Mouse (Mus musculus) intestine, postnatal 0 days (tissue): Measurements from ENCODE around the gene Ephx3. TPM values are rescaled to one million over a fixed set of nuclear protein-coding genes. Genes with fewer than 3 reads are reported as not detected.

Source experiments
- ATAC-seq: fragments of 200-750 bp; cut with Nextera tagmentation; 2 replicates; pipeline ENCODE4 v1.8.0; 2017; ENCODE audit warnings: mild to moderate bottlenecking, moderate TSS enrichment, moderate library complexity
- H3K27ac ChIP-seq: fragments of 300-500 bp; sonication (generic); 2 replicates; pipeline ENCODE4 v1.5.1; 2014; ENCODE audit warnings: mild to moderate bottlenecking, low read depth, low read length, moderate library complexity
- H3K27me3 ChIP-seq: fragments of 300-500 bp; sonication (generic); replicated peaks from 2 replicates; pipeline ENCODE4 v1.6.1; 2014; ENCODE audit warnings: low read length, mixed read lengths; ENCODE audit not compliant: control insufficient read depth, insufficient read depth
- H3K36me3 ChIP-seq: fragments of 300-500 bp; sonication (generic); 2 replicates; pipeline ENCODE4 v1.6.1; 2014; ENCODE audit warnings: mild to moderate bottlenecking, moderate library complexity; ENCODE audit not compliant: control insufficient read depth, insufficient read depth
- H3K4me1 ChIP-seq: fragments of 300-500 bp; sonication (generic); replicated peaks from 2 replicates; pipeline ENCODE4 v1.6.1; 2014; ENCODE audit warnings: antibody characterized with exemption, low read length, mixed read lengths; ENCODE audit not compliant: control insufficient read depth, insufficient read depth
- H3K4me2 ChIP-seq: fragments of 300-500 bp; sonication (generic); replicated peaks from 2 replicates; pipeline ENCODE4 v1.6.1; 2014; ENCODE audit warnings: low read depth, mild to moderate bottlenecking, moderate library complexity
- H3K4me3 ChIP-seq: fragments of 300-500 bp; sonication (generic); 2 replicates; pipeline ENCODE4 v1.5.1; 2014; ENCODE audit warnings: low read depth, low read length
- H3K9ac ChIP-seq: fragments of 300-500 bp; sonication (generic); 2 replicates; pipeline ENCODE4 v1.6.1; 2014; ENCODE audit warnings: mild to moderate bottlenecking, low read depth, low read length
- H3K9me3 ChIP-seq: fragments of 300-500 bp; sonication (generic); 2 replicates; pipeline ENCODE4 v1.6.1; 2016; ENCODE audit warnings: mixed run types; ENCODE audit not compliant: control insufficient read depth
- CTCF ChIP-seq: sonication (generic); IDR thresholded peaks from 2 replicates; pipeline ENCODE4 v1.5.1; 2016; ENCODE audit warnings: low read depth, mild to moderate bottlenecking, control low read depth, antibody characterized with exemption, moderate library complexity
- WGBS: fragments of 180-500 bp; shearing (Covaris S2); extraction: QIAGEN DNeasy Blood & Tissue Kit; methylation state at CpG from one replicate; pipeline ENCODE4 v1.1.7; 2014; 5-methylcytosine and 5-hydroxymethylcytosine counted together
- polyA plus RNA-seq: library from polyadenylated mRNA; unstranded; fragments of >200 nt; fragmentation: Nextera tagmentation; extraction: Ambion mirVana; gene quantifications from 2 replicates; pipeline ENCODE4 v1.2.1, GENCODE M21; 2015

Gene Ephx3
- polyA plus RNA-seq, 1 experiment from 2014 or later, result not detected

DNA sequence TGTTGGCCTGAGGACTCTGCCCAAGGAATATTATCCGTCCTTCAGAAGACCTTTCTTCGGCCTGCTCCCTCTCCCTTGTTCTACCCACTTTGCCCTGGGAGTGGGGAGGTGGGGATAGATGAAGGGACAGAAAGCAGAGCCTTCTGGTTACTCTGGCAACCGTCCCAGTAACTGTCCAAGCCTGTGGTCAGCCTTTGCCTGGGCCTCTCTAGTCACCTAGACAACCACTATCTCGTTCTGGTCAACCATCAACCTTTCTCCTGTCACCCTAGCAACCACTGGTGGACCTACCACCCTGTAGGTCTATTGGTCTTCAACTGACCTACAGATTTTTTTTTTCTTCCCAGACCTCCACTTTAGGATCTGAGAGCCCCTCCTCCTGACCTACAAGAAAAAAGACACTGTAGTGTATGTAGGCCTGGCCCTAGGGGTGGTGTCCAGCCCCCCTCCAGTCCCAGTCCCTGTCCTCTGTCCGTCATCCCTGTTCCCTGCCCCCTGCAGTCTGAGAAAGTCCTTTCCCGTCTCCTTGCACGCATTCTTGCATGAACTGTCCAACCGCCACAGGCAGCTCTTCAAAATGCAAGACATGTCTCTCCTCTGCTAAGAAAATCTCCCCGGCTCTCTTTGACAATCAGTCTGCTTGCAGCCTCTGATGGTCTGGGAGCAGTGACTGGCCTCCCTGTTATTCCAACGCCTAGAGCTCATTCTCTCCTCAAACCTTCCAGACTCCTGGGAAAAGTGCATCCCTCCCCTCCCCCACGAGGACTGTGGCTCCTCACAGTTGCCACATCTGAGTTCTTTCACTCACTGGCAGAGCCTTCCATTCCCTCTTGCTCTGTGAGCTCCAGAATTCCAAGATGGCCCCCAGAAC lies 9.5 kb downstream of the Ephx3 start:
- Histone ChIP-seq H3K9ac (no peak overlapping the region), H3K9me3 (no peaks in the 10 kb centered on the region), H3K4me2 (no peak overlapping the region), H3K4me3 (no peak overlapping the region), H3K27ac (no peak overlapping the region; the same call in 1 of the 2 replicates), H3K27me3 (no peaks in the 10 kb centered on the region), H3K4me1 (no peaks in the 10 kb centered on the region), H3K36me3 (no peaks in the 10 kb centered on the region)
- 0 out of 2 replicates have a peak, but pooled peaks have one; percentile 5 for TF ChIP-seq CTCF
- WGBS, result 45% methylated on average over 11 of the region's 11 CpGs
- ATAC-seq, result no peak

DNA sequence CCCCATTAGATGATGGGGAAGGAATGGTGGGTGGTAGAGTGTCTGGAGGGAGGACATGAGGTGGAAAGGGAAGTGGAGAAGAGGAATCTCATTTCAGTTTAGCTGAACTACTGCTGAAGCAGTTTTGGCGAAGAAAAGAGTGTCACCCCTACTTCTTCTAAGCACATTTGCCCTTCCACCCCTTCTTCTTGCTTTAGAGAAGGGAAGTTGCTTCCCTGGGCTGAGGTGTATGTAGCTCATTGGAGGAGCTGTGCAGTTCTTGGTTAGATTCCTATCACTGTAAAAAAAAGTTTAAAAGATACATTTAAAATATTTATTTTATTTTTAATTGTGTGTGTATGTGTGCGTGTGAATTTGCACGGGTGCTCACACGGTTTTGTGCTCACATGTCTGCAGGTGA lies 12.4 kb downstream of the Ephx3 start:
- no peak for TF ChIP-seq CTCF
- H3K4me2 ChIP-seq, result no peak overlapping the region
- no peaks in the 10 kb centered on the region for H3K9me3 ChIP-seq
- H3K36me3 ChIP-seq, result no peaks in the 10 kb centered on the region
- WGBS, result 87% methylated on average over 4 of the region's 4 CpGs
- H3K4me1 ChIP-seq, result no peaks in the 10 kb centered on the region
- no peaks in the 10 kb centered on the region for H3K27me3 ChIP-seq
- no peak overlapping the region for H3K27ac ChIP-seq
- H3K4me3 ChIP-seq, result no peak overlapping the region
- H3K9ac ChIP-seq, result no peak overlapping the region
- ATAC-seq, result no peak

DNA sequence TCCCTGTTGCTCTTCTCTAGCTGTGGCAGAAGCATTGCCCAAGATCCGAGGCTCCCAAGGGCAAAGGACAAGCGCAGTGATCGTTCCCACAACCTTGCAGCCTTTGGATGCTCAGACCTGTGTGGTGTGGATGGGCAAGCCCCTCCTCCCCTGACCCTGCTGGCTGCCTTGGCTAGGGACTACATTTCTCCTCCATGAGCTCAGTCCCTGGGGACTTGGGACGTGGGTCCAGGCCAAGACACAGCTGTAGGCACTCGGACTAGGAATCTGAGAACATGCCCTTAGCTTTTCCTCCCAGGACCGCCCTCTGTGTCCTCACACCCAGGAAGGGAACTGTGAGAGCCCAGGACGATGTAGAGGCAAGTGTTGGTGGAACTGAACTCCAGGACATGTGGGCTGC lies 16.2 kb downstream of the Ephx3 start:
- H3K27ac ChIP-seq, result no peak overlapping the region

DNA sequence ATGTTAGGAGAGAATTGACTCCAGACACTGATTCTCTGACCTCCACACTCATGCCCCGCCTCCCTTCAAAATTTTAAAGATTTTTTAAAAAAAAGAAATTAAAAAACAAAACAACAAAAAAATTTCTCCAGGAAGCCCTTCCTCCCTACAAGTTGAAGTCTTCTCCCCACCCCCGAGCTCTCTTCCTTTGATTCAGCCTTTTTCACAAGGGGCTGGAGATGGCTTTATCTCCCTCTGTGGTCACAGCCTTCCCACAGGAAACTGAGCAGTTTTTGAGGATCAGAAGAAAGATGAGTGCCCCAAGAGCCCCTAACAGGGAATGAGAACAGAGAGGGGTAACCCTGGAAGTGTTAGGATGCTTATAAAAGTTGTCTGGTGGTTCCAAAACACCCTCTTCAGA lies 16.9 kb downstream of the Ephx3 start:
- H3K9ac ChIP-seq, result no peak overlapping the region
- no peak for TF ChIP-seq CTCF

More for the DNA sequence above, 16.2 kb downstream of the Ephx3 start:
- Histone ChIP-seq H3K36me3 (no peaks in the 10 kb centered on the region), H3K4me3 (no peak overlapping the region), H3K27me3 (no peaks in the 10 kb centered on the region), H3K4me2 (no peak overlapping the region), H3K9me3 (no peaks in the 10 kb centered on the region), H3K4me1 (0 out of 2 replicates have a peak, but pooled peaks cover 5% of the 10 kb centered on the region), H3K9ac (no peak overlapping the region)
- no peak for ATAC-seq
- TF ChIP-seq CTCF, result no peak
- 59% methylated on average over 7 of the region's 7 CpGs for WGBS

DNA sequence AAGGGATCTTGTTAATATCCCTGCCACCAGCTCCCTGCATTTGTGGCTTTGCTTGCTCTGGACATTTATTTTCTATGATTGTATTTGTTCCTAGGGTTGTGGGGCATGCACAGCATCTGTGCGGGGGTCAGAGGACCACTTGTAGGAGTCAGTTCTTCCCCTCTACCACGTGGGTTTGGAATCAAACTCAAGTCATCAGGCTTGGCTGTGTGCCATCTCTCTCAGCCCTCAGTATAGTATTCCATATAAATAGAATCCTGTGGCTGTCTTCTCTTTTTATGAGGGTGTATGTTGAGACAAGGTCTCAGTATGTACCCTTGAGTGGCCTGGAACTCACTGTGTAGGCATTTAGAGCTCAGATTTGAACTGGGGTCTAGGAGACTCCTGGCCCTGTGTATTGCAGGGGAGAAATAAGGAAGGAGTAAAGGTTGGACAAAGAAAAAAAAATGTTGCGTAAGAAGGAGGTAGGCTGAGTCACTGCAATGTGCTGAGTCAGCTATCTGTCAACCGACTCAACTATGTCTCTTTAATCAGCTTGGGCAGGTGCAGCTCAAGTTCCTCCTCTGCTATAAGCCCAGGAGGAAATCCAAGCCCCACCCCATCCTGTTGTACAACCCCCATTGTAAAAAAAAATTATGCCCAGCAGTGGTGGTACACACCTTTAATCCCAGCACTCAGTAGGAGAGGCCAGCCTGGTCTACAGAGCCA lies 19.7 kb downstream of the Ephx3 start:
- TF ChIP-seq CTCF, result no peak
- Histone ChIP-seq H3K9me3 (no peaks in the 10 kb centered on the region), H3K4me3 (no peak overlapping the region), H3K4me2 (no peak overlapping the region), H3K9ac (no peak overlapping the region), H3K27me3 (no peaks in the 10 kb centered on the region), H3K36me3 (no peaks in the 10 kb centered on the region), H3K4me1 (peaks cover 5% of the 10 kb centered on the region; the same call in 1 of the 2 replicates), H3K27ac (no peak overlapping the region)
- WGBS, result 42% methylated on average over 4 of the region's 4 CpGs
- ATAC-seq, result peak; percentile 85

More for the DNA sequence above, 16.9 kb downstream of the Ephx3 start:
- Histone ChIP-seq H3K36me3 (no peaks in the 10 kb centered on the region), H3K4me1 (0 out of 2 replicates have a peak, but pooled peaks cover 5% of the 10 kb centered on the region), H3K27me3 (no peaks in the 10 kb centered on the region), H3K4me3 (no peak overlapping the region), H3K9me3 (no peaks in the 10 kb centered on the region), H3K4me2 (no peak overlapping the region), H3K27ac (no peak overlapping the region)
- 76% methylated on average over 2 of the region's 2 CpGs for WGBS
- ATAC-seq, result no peak

DNA sequence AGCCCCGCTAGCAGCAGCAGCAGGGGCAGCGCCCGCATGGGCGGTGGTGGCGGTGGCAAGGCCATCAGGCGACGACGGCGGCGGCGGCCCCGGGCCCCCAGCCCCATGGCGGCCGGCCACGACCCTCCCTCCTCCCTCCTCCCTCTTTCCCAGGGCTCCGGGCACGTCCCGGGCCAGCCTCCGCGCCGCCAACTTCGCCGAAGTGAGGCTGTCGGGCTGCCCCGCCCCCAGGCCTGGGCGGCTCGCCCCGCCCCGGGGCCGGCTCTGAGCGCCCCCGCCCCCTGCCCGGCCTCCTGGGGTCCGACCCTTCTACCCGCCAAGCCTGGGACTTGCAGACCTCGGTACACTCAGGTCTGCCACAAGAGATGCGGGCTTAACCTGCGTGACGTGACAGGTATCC lies 22.7 kb downstream of the Ephx3 start, which contains the start of gene Notch3:
Gene Notch3, minus strand, starts transcription at position 166 of the 400 bp plus-strand sequence.
- H3K4me2 ChIP-seq, result peak within 1 kb of the TSS; percentile 98
- no peak for ATAC-seq
- no peaks in the 10 kb centered on the region for H3K9me3 ChIP-seq
- TF ChIP-seq CTCF, result no peak
- H3K9ac ChIP-seq, result peak within 1 kb of the TSS; percentile 45
- 2% methylated on average over 24 of the region's 39 CpGs for WGBS
- no peaks in the 10 kb centered on the region for H3K27me3 ChIP-seq
- H3K4me3 ChIP-seq, result peak within 1 kb of the TSS; percentile 54
- H3K4me1 ChIP-seq, result peaks cover 11% of the 10 kb centered on the region; the same call in 1 of the 2 replicates
- 0 out of 2 replicates have a peak within 1 kb of the TSS, but pooled peaks have one; percentile 15 for H3K27ac ChIP-seq
- no peaks in the 10 kb centered on the region for H3K36me3 ChIP-seq
